Mouse (Mus musculus): Measurements from ENCODE around the gene Gm10073. TPM values are rescaled to one million over a fixed set of nuclear protein-coding genes. Genes with fewer than 3 reads are reported as not detected.

Gene Gm10073
- polyA plus RNA-seq, 1 experiment from 2014 or later: 5.9 TPM

DNA sequence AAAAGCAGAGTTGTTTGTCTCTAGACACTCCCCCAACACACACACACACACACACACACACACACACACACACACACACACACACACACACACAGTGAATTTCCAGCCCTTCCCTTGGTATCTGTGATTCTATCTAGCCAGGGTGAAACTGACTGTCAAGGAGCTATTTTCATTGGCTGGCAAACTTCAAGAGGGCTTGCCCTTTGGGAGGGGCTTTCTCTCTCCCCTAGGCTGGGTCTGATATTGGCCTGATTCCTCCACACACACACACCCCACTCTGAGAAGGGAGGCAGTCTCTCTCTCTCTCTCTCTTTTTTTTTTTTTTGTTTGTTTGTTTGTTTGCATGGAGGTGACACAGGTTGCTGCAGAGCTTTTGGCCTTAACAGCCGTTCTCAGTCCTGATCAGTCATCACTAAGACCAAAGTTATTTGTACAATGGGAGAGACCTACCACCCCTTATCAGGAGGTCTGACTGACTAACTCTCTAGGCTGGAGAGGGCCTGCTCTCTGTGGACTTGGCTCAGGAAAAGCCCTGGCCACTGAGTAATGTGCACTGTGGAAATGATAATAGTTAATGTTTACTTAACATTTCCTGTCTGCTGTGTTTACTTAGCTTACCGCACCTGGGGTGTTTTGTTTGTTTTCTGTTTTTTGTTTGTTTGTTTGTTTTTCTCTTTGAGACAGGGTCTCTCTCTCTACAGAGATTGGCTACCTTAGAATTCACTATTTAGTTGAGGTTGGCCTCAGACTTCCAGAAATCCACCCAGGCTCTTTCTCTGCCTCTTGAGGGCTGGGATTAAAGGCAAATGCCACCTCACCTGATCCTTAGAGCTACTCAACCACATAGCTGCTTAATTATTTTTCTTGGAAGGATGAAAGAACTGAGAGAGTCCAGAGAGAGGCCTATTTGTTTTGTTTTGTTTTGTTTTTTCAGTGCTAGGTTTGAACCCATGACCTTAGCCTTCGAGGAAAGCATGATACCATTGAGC is 15.5 kb upstream of the Gm10073 start:
- no peak overlapping the region for H3K9ac ChIP-seq (ENCODE audit: low read length)
- H3K9me3 ChIP-seq (ENCODE audit: control insufficient read depth, low read length): no peaks in the 10 kb centered on the region
- no peak overlapping the region for H3K4me3 ChIP-seq (ENCODE audit: low read depth, low read length)
- H3K27me3 ChIP-seq (ENCODE audit: control insufficient read depth, insufficient read depth, low read length): no peaks in the 10 kb centered on the region
- H3K36me3 ChIP-seq (ENCODE audit: control insufficient read depth, insufficient read depth, low read length): no peaks in the 10 kb centered on the region
- ATAC-seq (replicated peaks; ENCODE audit: low FRiP score) (no peak), DNase-seq (ENCODE audit: low spot score) (no peak)
- 72% methylated on average over 3 of the region's 3 CpGs for WGBS
- no peak overlapping the region for H3K27ac ChIP-seq (ENCODE audit: low read depth, low read length)
- no peaks in the 10 kb centered on the region for H3K4me1 ChIP-seq (replicated peaks; ENCODE audit: control insufficient read depth, insufficient read depth, low read length)
- H3K4me2 ChIP-seq (ENCODE audit: low read depth, low read length, severe bottlenecking): no peak overlapping the region

DNA sequence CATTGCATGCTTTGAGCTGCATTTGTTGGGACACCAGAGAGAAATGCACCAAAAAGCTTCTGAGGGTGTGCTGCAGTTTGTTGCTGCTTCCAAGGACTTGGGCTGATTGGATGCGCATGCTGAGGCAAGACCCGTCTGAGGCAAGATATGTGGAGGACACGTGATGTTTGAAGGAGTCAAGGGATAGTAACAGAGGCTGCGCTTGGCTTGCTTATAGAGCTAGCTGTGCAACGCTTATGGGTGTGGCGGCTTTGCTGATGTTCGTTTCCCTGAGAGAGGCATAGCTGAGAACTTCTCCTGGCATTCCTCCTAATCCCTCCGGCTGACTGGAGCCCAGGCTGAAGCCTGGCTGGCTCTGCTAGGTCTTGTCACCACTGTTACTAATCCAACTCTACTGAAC is 13.6 kb upstream of the Gm10073 start:
- no peaks in the 10 kb centered on the region for H3K27me3 ChIP-seq (ENCODE audit: control insufficient read depth, insufficient read depth, low read length)
- WGBS: 91% methylated on average over 8 of the region's 8 CpGs
- no peak for ATAC-seq (replicated peaks; ENCODE audit: low FRiP score)

GRCm38 (mm10) chr8:106585671-106586037 is 12.4 kb upstream of the Gm10073 start:
- Histone ChIP-seq H3K36me3 (ENCODE audit: control insufficient read depth, insufficient read depth, low read length) (no peaks in the 10 kb centered on the region), H3K4me2 (ENCODE audit: low read depth, low read length, severe bottlenecking) (no peak overlapping the region), H3K9ac (ENCODE audit: low read length) (no peak overlapping the region), H3K27ac (ENCODE audit: low read depth, low read length) (no peak overlapping the region), H3K4me3 (ENCODE audit: low read depth, low read length) (no peak overlapping the region), H3K4me1 (replicated peaks; ENCODE audit: control insufficient read depth, insufficient read depth, low read length) (no peaks in the 10 kb centered on the region), H3K9me3 (ENCODE audit: control insufficient read depth, low read length) (no peaks in the 10 kb centered on the region), H3K27me3 (ENCODE audit: control insufficient read depth, insufficient read depth, low read length) (no peaks in the 10 kb centered on the region)
- ATAC-seq (replicated peaks; ENCODE audit: low FRiP score) (no peak), DNase-seq (ENCODE audit: low spot score) (no peak)
- WGBS: 90% methylated on average over 3 of the region's 3 CpGs

More for the DNA sequence above, 13.6 kb upstream of the Gm10073 start:
- H3K4me2 ChIP-seq (ENCODE audit: low read depth, low read length, severe bottlenecking): no peak overlapping the region
- H3K27ac ChIP-seq (ENCODE audit: low read depth, low read length): no peak overlapping the region
- no peaks in the 10 kb centered on the region for H3K36me3 ChIP-seq (ENCODE audit: control insufficient read depth, insufficient read depth, low read length)
- no peak overlapping the region for H3K9ac ChIP-seq (ENCODE audit: low read length)
- no peaks in the 10 kb centered on the region for H3K4me1 ChIP-seq (replicated peaks; ENCODE audit: control insufficient read depth, insufficient read depth, low read length)
- no peak for DNase-seq (ENCODE audit: low spot score)
- no peak overlapping the region for H3K4me3 ChIP-seq (ENCODE audit: low read depth, low read length)
- H3K9me3 ChIP-seq (ENCODE audit: control insufficient read depth, low read length): no peaks in the 10 kb centered on the region

GRCm38 (mm10) chr8:106584942-106585670 is 11.8 kb upstream of the Gm10073 start:
- Histone ChIP-seq H3K27me3 (ENCODE audit: control insufficient read depth, insufficient read depth, low read length) (no peaks in the 10 kb centered on the region), H3K4me2 (ENCODE audit: low read depth, low read length, severe bottlenecking) (no peak overlapping the region), H3K4me1 (replicated peaks; ENCODE audit: control insufficient read depth, insufficient read depth, low read length) (no peaks in the 10 kb centered on the region), H3K27ac (ENCODE audit: low read depth, low read length) (no peak overlapping the region), H3K36me3 (ENCODE audit: control insufficient read depth, insufficient read depth, low read length) (no peaks in the 10 kb centered on the region), H3K4me3 (ENCODE audit: low read depth, low read length) (no peak overlapping the region), H3K9me3 (ENCODE audit: control insufficient read depth, low read length) (no peaks in the 10 kb centered on the region), H3K9ac (ENCODE audit: low read length) (no peak overlapping the region)
- no peak for ATAC-seq (replicated peaks; ENCODE audit: low FRiP score)
- DNase-seq (ENCODE audit: low spot score): no peak
- WGBS: 79% methylated on average over 11 of the region's 11 CpGs

DNA sequence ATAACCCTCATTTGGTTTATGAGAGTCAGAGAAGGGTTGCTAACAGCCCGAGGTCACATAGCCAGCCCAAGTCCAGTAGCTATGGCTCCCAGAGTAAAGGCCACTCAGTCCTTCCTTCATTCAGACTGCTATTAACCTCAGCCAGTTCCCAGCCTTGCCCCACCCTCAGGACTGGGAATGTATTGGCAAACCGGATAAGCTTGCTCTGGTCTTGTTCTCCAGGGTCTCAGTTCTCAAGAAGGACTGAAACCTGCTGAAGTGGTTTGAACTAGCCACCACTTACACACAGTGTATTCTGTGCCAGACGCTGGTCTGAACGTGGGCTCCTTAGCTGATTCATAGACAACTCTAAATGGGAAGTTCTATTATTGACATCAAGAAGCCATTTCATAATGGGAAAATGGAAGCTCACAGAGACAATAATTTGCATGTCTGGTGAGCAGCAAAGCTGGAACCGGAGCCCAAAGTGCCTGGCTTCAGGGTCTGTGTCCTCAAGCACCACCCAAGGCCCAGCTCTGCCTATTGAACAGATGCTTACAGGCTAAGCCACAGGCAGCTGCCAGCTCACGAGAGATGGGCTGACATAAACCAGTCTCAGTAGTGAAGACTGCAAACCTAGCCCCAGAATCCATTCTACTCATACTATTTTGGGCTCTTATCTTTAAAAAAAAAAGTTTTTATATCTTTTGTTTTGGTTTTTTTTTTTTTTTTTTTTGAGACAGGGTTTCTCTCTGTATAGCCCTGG is 8.3 kb upstream of the Gm10073 start:
- H3K4me2 ChIP-seq (ENCODE audit: low read depth, low read length, severe bottlenecking): no peak overlapping the region
- no peaks in the 10 kb centered on the region for H3K27me3 ChIP-seq (ENCODE audit: control insufficient read depth, insufficient read depth, low read length)
- no peak overlapping the region for H3K27ac ChIP-seq (ENCODE audit: low read depth, low read length)
- 78% methylated on average over 6 of the region's 6 CpGs for WGBS
- no peaks in the 10 kb centered on the region for H3K9me3 ChIP-seq (ENCODE audit: control insufficient read depth, low read length)
- ATAC-seq (replicated peaks; ENCODE audit: low FRiP score) (no peak), DNase-seq (ENCODE audit: low spot score) (no peak)
- no peaks in the 10 kb centered on the region for H3K36me3 ChIP-seq (ENCODE audit: control insufficient read depth, insufficient read depth, low read length)
- no peaks in the 10 kb centered on the region for H3K4me1 ChIP-seq (replicated peaks; ENCODE audit: control insufficient read depth, insufficient read depth, low read length)
- H3K9ac ChIP-seq (ENCODE audit: low read length): no peak overlapping the region
- no peak overlapping the region for H3K4me3 ChIP-seq (ENCODE audit: low read depth, low read length)

DNA sequence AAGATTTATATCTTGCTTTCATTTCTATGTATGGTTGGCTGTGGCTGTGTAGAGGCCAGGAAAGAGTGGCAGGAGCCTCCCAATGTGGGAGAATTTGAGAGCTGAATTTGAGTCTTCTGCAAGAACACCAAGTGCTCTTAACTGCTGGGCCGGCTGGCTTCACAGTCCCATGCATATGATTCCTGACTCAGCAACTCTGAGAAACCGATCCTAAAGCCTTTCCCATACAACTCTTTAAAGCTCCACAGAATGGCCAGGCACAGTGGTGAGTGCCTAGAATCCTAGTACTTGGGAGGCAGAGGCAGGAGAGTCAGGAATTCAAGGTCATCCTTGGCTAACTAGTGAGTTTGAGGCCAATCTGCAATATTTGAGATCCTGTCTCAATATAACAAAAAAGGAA is 6.2 kb upstream of the Gm10073 start:
- no peaks in the 10 kb centered on the region for H3K9me3 ChIP-seq (ENCODE audit: control insufficient read depth, low read length)
- 68% methylated on average over 2 of the region's 2 CpGs for WGBS
- no peak for ATAC-seq (replicated peaks; ENCODE audit: low FRiP score)

DNA sequence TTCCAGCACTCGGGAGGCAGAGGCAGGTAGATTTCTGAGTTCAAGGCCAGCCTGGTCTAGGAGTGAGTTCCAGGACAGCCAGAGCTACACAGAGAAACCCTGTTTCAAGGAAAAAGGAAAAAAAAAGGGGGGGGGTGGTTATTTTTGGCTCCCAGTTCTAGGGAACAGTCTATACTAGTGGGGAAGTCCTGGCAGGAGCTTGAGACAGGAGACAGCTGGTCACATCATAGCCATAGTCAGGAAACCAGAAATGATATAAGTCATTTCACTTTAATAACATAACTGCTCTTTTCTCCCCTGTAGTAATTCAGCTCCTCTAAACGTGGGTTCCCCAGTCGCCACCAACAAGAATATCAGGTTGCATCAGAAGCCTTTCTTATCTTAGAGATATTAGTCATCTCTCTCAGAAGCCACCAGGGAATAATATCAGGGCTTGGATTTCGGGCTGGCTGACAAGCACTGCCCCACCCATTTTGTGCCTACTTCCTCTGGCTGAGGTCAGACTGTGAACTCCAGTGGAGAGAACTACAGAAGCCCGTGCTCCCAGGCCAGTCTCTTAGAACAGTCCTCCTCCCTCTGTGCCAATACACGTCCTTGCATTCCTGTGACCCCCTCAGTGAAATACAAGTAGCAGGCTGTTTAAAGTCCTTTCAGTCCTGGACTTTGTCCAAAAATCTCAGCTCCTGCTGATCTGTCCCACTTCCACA is 3.7 kb upstream of the Gm10073 start:
- Histone ChIP-seq H3K27ac (ENCODE audit: low read depth, low read length) (no peak overlapping the region), H3K27me3 (ENCODE audit: control insufficient read depth, insufficient read depth, low read length) (no peaks in the 10 kb centered on the region), H3K9me3 (ENCODE audit: control insufficient read depth, low read length) (no peaks in the 10 kb centered on the region), H3K4me2 (ENCODE audit: low read depth, low read length, severe bottlenecking) (no peak overlapping the region), H3K4me1 (replicated peaks; ENCODE audit: control insufficient read depth, insufficient read depth, low read length) (no peaks in the 10 kb centered on the region), H3K4me3 (ENCODE audit: low read depth, low read length) (no peak overlapping the region), H3K36me3 (ENCODE audit: control insufficient read depth, insufficient read depth, low read length) (no peaks in the 10 kb centered on the region), H3K9ac (ENCODE audit: low read length) (no peak overlapping the region)
- WGBS: 66% methylated on average over 6 of the region's 6 CpGs
- DNase-seq (ENCODE audit: low spot score): no peak
- no peak for ATAC-seq (replicated peaks; ENCODE audit: low FRiP score)

More for the DNA sequence above, 6.2 kb upstream of the Gm10073 start:
- DNase-seq (ENCODE audit: low spot score): no peak
- Histone ChIP-seq H3K9ac (ENCODE audit: low read length) (no peak overlapping the region), H3K27me3 (ENCODE audit: control insufficient read depth, insufficient read depth, low read length) (no peaks in the 10 kb centered on the region), H3K4me2 (ENCODE audit: low read depth, low read length, severe bottlenecking) (no peak overlapping the region), H3K4me3 (ENCODE audit: low read depth, low read length) (no peak overlapping the region), H3K4me1 (replicated peaks; ENCODE audit: control insufficient read depth, insufficient read depth, low read length) (no peaks in the 10 kb centered on the region), H3K27ac (ENCODE audit: low read depth, low read length) (no peak overlapping the region), H3K36me3 (ENCODE audit: control insufficient read depth, insufficient read depth, low read length) (no peaks in the 10 kb centered on the region)

- ATAC-seq (replicated peaks; ENCODE audit: low FRiP score) (no peak), DNase-seq (ENCODE audit: low spot score) (no peak)
- no peak overlapping the region for H3K27ac ChIP-seq (ENCODE audit: low read depth, low read length)
- no peaks in the 10 kb centered on the region for H3K4me1 ChIP-seq (replicated peaks; ENCODE audit: control insufficient read depth, insufficient read depth, low read length)
- no peak overlapping the region for H3K4me2 ChIP-seq (ENCODE audit: low read depth, low read length, severe bottlenecking)
- no peaks in the 10 kb centered on the region for H3K9me3 ChIP-seq (ENCODE audit: control insufficient read depth, low read length)
- no peak overlapping the region for H3K9ac ChIP-seq (ENCODE audit: low read length)
- no peak overlapping the region for H3K4me3 ChIP-seq (ENCODE audit: low read depth, low read length)
- H3K36me3 ChIP-seq (ENCODE audit: control insufficient read depth, insufficient read depth, low read length): no peaks in the 10 kb centered on the region
- H3K27me3 ChIP-seq (ENCODE audit: control insufficient read depth, insufficient read depth, low read length): no peaks in the 10 kb centered on the region
- WGBS: 89% methylated on average over 4 of the region's 4 CpGs
Observed at GRCm38 (mm10) chr8:106574283-106574682, 1.0 kb upstream of the Gm10073 start.

All from forebrain, embryonic 11.5 days (tissue).